Mouse (Mus musculus): ENCODE results near the gene Gsta2.
A peak's percentile ranks its signal among the peaks of the same experiment; 100 is the strongest.
"Not testable (repeated sequence)": the region's sequence is repeated elsewhere in the genome, so short reads cannot be mapped to it uniquely, and the experiment has no call there.

The Gsta2 gene

DNA sequence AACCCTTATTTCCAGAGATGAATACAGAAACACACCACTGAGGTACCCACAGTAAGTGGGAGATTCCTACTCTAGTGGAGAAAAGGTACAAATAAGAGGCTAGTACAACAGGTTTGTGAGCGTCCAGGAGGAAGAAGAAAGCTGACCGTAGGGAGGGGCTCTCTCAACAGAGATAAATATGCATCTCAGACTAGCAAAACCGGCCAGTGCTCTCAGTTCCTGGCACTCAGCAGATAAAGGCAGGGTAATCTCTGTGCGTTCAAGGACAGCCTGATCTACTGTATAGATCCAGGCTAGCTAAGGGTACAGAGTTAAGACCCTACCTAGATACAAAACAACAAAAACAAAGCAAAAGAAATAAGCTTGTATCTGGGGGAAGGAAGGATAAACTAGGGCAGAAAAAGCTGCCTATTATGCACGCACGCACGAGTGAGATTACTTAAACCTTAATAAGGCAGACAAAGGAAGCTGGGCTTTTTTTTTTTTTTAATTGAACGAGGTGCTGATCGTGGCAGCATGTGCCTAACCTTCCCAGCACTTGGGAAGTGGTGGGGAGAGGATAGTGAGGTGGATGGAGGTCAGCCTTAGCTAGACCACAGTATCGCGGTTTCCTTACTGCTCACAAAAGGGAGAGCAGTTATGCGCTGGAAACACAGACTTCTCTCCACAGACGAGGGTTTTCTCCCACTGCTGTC, 10.4 kb upstream of the Gsta2 start:
- DNase-seq (ENCODE audit: low read depth), result no peak

DNA sequence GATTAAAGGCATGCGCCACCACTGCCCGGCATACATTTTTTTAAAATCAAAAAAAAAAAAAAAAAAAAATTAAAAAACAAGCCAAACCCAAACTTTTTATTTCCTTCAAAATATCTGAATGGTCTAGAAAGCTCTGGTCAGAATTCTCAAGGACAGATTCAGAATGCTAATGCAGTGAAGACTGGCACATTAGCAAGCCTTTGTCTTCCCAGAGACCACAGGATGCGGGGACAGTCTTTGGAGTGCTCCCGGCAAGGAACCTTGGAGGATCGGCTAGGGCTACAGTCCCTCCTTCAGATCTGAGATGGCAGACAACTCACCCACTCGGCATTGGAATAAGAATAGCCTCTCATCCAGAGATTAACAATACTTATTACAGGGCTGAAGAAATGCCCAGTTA, 9.1 kb upstream of the Gsta2 start:
- no peak for DNase-seq (ENCODE audit: low read depth)

DNA sequence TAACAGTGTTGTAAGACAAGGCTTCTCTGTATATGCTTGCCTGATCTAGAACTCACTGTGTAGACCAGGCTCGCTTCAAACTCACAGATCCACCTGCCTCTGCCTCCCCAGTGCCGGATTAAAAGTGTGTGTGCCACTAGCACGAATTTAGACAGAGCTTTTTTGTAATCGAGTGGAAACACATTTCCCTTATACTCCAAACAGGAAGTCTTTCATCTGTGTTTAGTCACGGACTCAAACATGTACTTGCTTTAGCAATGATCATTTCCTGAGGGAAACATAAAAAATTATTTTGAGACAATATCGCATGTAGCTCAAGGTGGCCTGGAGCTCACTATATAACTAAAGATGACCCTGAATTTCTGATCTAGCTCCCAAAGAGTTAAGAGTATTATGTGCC, 7.8 kb upstream of the Gsta2 start:
- DNase-seq (ENCODE audit: low read depth), result no peak

DNA sequence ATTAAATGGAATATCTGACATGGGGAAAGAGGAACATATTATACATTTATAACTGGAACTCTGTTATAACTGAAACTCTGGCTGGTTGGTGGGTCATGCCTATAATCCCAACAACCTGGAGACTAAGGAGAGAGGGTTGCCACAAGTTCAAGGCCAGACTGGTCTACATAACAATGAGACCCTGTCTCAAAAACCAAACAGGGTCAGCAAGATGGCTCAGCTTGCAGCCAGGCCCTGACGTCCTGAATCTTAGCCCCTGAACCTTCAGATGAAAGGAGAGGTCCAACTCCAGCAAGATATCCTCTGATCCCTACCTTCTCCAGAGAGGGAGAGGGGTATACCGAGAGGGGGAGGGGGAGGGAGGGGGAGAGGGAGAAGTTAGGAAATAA, 4.9 kb upstream of the Gsta2 start:
- no peak for DNase-seq (ENCODE audit: low read depth)

DNA sequence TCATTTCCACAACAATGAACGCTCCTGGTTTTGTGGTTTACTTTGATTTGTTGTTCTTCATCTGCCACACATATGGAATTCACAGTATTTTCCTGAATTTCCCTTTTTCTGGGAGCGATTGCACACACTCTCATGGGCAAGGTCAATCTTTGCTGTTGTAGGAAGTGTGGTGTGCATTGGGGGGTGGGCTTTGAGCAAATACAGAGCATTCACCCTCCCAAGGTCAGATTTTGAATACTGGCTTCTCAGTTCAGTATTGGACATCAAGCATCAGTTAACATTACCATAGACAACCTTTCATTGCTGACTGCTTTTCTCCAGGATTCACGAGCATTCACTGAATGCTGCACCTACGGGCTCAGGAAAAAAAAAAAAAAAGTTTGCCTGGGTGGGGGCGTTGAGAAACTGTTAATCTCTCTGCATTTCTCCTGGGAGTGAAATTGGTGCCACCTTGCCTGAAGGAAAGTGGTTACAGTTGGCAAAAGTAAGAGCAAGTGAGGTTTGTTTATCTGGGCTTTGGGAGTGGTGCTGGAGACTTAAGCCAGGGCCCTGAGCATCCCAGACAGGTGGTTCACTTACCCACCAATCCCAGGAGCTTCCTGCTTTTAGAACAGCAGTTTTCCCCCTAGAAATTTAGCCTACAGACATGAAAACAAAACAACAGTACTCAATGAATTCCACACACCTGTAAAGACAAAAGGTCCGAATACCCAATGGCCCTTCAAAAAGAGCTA, 4.3 kb upstream of the Gsta2 start:
- no peak for DNase-seq (ENCODE audit: low read depth)

DNA sequence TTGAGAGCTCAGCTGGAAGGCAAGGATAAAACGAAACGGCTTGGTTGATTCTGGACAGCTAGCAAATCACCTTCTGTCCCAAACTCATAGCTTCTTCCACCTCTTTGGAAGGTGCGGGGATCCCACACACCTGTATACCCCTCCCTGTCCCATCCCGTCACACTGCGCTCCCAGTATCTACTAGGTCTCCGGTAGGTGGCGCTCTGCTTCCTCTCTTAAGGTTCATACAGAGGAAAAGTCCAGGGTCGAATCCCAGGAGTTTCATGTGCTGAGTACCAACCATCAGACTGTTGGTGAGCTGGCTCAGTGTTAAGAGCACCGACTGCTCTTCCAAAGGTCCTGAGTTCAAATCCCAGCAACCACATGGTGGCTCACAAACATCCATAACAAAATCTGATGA, 2.5 kb upstream of the Gsta2 start:
- peak; percentile 78 for DNase-seq (ENCODE audit: low read depth)

DNA sequence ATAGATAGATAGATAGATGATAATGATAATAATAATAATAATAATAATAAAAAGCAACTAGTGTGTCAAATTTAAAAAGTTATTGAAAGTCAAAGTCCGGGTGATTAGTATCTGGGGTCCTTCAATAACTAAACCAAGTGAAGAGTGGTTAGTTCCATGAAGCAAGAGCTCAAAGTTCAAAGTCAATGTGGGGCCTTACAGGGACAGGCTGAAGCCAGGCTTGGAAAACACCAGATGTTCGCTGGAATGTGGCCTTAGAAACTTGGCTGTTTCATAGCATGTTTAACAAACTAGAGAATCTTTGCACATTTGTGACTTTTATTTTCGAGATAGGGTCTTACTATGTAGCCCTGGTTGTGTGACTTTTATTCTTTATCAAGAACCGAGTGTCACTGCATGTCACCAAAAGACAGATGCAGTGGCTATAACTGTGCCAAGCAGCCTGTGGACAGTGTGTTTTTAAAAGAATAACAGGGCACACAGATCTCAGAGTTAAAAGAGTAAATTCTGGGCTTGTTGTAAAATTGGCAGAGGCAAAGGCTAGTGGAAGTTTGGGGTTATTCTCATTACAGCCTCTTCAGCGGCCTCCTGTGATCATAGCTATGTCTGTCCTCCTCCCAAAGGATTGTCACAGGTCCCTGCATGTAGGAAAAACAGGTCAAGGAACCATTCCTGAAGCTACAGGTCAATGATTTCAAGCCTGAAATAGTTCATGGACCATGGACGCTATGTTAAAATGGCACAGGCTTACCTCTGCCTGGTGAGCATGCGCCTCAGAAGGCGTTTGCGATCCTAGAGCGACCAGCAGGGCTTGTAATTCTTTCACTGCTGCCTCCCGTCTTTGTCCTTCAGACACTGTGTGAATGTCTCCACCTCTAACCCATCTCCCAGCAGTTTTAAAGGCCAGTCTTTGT, 666 bp downstream of the Gsta2 start:
- DNase-seq (ENCODE audit: low read depth), result no peak

DNA sequence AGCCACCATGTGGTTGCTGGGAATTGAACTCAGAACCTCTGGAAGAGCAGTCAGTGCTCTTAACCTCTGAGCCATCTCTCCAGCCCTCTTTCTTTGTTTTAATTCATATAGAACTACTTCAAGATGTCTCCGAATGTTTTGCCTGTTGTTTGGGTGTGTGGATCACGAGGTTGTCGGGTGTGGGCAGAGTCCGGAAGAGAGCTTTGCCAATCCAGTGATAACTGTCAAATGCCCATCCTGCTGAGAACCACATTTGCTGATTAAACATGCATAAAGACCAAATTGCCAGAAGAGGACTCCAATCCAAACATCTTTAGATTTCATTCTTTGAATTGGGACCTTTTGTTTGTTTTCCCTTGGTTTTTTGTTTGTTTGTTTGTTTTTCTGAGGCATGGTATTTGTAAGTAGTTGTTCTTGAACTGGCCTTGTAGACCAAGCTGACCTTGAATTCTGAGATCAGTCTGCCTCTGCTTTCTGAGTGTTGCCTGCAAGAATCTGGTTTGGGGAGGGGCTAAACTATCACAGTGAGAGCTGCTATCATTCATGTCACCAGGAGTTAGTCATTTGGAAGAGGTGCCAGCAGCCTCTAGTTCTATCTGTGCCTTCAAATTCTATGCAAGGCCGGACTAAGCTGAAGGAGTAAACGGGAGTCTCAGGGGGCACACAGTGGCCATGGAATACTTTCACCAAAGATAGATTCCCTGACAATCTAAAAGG, 3.9 kb downstream of the Gsta2 start:
- DNase-seq (ENCODE audit: low read depth), result no peak

DNA sequence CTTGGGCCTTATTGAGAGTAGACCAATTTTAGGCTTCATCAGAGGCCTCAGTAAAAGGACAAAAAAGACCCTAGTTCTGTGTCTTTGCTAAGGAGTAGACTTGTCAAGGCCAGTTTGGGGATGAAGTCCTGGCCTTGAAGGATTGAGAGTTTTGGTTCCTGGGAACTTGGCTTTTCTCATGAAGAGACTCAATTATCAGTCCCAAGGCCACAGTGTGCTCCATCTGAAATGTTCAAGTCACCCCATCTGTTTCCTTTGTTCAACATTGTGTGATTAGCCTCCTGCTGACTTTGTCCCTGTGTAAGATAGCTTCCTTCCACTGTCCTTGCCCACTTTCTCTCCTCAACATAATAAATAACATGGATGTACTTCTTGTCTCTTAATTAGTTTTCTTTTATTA, 5.6 kb downstream of the Gsta2 start:
- DNase-seq (ENCODE audit: low read depth), result not testable (repeated sequence)

DNA sequence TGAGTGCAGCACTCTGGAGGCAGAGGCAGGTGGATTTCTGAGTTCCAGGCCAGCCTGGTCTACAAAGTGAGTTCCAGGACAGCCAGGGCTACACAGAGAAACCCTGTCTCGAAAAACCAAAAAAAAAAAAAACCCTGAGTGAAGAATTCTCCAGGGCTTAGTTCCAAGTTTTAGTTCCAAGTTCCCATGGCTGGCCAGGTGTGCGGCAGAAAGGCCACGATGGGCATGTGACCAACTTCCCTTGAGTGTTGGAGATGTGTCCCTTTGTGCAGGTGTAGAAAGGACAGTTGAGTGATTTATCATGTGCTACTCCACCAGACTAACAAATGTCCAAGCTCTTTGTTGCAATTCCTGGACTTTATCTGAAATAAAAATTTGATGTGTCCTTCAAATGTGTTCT, 6.4 kb downstream of the Gsta2 start:
- DNase-seq (ENCODE audit: low read depth), result not testable (repeated sequence)

DNA sequence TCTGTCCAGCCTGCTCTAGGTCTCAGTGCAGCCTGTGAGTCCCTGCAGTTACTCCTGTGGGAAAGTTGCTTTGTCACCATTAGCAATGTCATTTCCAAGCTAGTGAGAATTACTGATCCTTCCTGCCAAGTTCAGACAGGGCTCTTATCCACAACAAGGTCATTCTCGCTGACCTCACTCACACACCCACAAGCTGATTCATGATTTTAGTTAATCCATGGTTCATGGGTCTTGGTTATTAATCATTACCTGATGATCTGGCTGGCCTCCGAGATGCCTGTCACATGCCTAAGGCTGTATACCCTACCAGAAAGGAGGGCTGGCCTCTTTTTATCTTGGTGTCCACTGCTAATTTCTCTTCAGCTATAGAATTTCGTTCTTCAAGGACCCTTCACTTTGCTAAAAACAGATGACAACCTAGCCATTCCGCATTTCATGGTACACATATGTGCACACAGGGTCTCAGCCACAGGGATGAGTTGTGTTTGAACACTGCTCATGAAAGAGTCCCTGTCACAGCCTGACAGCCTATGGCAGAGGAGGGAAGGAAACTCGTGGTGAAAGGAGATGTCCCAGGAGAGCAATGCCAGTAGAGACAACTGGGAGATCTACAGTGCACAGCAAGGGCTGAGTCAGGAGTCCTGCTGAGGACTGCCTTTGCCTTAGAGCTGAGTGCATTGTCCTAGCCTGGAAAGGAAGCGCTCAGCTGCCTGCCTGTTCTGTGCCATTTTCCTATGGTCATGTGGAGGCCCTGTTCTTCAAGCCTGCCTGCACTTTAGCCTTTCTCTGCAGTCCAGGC, 7.2 kb downstream of the Gsta2 start:
- DNase-seq (ENCODE audit: low read depth), result not testable (repeated sequence)

DNA sequence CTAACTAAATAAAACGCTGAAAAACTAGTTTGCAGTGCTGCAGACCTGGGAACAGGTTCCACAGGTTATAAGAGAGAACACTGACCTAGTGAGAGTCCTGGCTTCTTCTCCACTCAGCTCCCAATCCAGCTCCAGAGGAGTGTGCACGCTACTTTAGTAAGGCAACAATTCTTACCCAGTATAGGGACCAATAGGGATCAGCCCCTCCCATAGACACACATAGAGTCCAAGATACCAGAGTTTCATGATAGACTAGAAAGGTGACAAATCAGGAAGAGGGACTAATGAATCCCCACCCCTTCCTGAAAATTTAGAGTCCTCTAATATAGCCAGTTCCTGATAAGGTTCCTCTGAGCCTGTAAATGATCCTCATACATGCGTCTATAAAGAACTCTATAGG, 8.6 kb downstream of the Gsta2 start:
- no peak for DNase-seq (ENCODE audit: low read depth)

DNA sequence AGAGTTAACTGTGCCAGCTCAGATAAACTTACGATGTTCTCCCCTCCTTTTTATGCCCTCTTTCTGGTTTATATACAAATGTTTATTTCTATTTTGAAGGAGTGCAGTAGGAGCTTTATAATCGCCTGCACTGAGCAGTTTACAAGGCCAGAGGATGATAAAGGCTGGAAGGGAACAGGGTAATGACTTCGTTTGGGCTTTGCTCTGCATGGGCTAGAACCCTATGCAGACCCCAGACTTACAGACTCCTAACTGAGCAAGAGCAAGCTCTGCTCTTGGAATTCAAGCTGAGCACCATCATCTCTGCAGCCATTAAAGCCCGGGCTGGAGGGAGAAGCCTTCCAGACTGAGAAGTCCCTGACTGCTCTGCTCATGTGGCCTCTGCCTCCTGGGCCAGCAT, 10.4 kb downstream of the Gsta2 start:
- DNase-seq (ENCODE audit: low read depth), result not testable (repeated sequence)

DNA sequence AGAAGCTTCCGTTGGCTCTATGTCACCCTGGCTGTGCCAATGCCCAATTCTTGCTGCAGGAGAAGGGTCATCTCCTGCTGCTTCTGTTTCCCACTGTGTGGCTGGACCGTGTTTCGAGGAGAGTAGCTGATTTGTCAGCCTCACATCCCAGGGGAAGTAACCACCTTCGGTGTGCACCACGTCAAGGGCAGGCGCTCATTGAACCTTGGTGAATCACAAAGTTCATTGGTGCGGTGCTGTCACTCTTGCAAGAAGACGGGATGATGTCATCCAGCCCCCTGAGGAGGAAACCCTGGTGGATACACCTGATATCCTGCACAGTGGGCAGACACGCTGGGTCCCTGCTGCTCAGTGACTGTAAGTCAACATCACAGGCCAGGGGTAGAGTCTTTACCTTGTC, 12.5 kb downstream of the Gsta2 start:
- DNase-seq (ENCODE audit: low read depth), result not testable (repeated sequence)

DNA sequence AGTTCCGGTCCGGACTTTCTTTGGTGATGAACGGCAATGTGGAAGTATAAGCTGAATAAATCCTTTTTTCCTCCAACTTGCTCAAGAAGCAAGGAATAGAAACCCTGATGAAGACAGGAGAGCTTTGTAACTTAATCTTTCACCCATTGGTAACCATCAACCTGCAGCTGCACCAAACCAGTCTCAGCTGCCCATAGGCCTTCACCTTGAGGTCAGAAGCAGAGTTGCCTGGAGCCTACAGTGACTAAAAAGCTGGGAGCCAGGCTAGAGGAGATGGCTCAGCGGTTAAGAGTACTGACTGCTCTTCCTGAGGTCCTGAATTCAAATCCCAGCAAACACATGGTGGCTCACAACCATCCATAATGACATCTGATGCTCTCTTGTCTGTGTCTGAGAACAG, 13.1 kb downstream of the Gsta2 start:
- DNase-seq (ENCODE audit: low read depth), result not testable (repeated sequence)

DNA sequence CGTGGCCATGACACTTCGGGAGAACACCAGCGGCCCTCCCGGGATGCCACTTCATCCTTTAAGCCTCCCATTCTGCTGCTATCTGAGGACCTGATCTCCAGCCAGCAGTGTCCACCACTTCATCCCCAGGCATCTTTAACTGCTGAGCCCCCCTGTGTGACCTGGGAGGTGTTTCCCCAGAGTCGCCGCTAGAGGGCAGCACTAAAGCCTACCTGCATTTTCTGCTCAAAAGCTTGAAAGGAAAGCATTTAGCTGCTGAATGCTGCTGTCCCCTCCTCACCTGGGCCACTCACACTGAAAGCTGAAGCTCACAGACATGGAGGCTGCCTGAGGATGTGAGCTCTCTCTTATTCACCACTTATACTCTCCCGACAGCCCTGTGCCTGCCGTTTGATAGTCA, 15.3 kb downstream of the Gsta2 start:
- DNase-seq (ENCODE audit: low read depth), result peak; percentile 63

DNA sequence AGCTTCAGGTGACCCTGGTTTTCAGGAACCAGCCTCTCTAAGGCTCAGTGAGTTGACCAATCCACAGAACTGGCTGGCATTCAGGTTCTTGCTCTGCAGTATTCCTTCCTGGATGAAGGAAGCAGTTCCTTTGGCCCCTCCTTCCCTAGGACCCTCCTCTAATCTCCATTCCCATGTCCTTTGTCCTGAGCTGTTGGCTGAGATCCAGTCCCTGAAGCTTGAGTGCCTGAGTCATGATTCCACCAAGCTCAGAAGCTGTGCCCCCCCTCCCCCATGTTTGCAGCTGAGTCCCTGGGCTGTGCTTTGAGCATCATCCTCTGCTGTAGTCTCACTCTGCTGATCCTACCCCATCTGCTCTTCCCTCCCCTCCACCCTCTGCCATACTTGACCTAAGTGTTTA, 18.5 kb downstream of the Gsta2 start:
- not testable (repeated sequence) for DNase-seq (ENCODE audit: low read depth)

DNA sequence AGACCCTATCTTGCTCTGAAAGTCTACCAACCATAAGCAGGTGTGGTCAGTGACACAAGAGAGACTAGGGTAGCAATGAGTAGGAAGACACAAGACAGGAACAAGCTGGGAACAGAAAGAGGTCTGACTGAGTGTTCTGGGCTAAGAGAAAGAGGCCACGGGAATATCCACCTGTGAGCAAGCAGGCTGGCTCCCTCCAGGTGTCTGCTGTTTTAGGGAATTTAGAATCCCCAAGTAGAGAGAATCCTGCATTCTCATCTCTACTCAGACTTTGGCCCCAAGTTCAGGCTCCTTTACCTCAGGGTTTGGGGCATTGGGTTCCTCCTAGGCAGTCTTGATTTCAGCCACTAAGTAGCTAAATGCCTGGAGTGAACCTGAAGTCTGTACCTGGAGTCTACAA, 28.3 kb downstream of the Gsta2 start, which contains the start of gene Omt2b:
TSS of gene Omt2b (plus strand) at position 301 of the 400 bp plus-strand sequence.
- DNase-seq (ENCODE audit: low read depth), result not testable (repeated sequence)

DNA sequence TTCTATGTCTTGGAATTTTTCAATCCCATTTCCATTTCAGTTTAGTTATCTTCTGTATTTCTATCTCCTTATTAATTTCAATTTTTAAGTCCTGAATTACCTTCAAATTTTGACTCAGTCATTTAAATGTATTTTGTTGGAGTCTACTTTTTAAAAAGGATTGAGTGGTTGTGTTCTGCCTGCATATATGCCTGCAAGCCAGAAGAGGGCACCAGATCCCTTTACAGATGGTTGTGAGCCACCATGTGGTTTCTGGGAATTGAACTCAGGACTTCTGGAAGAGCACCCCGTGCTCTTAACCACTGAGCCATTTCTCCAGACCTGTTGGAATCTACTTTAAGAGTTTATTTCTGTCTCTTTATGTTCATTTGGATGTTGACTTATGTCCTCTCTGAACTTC, 36.1 kb downstream of the Gsta2 start:
- DNase-seq (ENCODE audit: low read depth), result peak; percentile 30

DNA sequence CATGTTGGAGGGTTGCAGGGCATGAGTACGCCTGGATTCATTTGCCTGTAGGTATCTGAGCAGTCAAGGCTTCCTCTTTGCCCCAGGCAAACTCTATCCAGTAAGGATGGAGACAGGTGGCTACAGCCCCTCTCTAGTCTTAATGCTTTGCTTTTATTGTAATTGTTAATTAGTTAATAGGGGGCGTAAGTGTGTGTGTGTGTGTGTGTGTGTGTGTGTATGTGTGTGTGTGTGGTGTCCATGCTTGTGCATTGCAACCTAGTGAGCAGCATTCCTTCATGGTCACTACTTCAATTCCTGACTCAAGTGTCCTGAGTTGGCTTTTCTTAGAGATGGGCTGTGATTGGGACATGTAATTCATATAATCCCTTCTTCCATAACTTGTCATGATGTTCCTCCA, 40.9 kb downstream of the Gsta2 start, which contains the start of gene Omt2a:
TSS of gene Omt2a (minus strand) at position 101 of the 400 bp plus-strand sequence.
- no peak for DNase-seq (ENCODE audit: low read depth)

DNA sequence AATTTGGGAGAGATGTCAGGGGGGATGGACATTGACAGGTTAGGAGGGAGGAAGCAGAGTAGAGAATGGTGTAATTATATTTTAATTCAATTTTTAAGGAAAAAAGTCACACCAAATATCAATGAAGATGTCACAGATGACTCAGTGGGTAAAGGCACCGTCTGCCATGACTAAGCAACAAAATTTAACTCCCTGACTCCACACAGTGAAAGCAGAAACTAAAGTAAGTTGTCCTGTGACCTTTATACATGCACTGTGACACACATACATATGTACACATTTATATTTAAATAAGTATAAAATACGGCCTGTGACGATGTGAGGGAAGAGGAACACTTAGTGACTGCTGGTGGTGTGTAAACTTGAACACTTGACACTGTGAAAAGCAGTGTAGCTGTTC, 47.5 kb downstream of the Gsta2 start:
- not testable (repeated sequence) for DNase-seq (ENCODE audit: low read depth)

Data from induced T-regulatory cell, adult 2 months (primary cell).